Mouse (Mus musculus): ENCODE data around the gene Setd5. TPM values are rescaled to one million over a fixed set of nuclear protein-coding genes. Genes with fewer than 3 reads are reported as not detected.

Gene Setd5
- 10 to 100 TPM; 51.9 to 57.1 TPM for polyA plus RNA-seq (2017; shearing (Covaris generic))

GRCm38 (mm10) chr6:113076686-113077516, at the start of gene Setd5:
Gene Setd5, plus strand, starts transcription at chr6:113077365.

DNA sequence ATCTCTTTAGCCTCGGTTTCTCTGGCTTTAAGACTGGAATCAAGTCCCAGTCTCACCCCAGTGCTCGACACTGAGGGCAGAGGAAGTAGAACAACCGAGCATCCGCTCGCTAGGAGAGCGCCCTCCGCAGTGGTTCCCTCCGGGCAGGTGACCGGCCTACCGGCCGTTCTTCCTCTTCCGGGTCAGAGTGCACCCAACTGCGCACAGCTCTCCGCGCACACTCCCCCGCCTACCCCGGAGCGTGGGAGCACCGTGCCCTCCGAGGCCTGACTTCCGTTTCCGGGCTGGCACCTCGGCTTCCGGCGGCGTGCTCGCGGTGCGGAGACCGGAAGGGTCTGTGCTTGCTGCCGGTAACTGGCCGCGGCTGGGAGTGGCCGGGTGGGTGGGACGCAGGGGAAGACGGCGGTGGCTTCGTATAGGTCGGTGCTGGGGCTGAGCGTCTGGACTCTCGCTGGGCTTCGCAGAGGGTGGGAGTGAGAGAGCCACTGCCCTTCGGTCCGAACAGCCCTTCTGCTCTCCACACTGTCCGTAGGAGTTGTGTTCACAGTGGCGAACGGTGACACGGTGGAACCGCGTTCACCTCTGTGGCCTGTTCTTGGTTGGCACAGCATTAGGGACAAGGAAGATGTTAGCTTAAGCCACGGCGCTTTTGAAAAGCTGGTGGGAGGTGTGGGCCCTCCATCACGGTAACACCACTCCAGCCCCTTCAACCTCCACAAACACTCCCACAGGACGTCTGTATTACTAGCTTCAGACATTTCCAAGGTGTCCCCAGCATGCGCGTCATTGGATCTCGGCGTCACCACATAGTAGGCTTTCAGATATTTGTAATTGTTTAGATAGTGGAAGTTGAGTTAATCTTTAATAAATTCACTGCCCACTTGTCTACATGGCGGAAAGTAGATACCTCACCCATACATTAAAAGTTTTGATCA, 30.9 kb upstream of the Setd5 start, which contains the start of gene Thumpd3:
Gene Thumpd3, plus strand, starts transcription at position 185 of the 935 bp plus-strand sequence.

DNA sequence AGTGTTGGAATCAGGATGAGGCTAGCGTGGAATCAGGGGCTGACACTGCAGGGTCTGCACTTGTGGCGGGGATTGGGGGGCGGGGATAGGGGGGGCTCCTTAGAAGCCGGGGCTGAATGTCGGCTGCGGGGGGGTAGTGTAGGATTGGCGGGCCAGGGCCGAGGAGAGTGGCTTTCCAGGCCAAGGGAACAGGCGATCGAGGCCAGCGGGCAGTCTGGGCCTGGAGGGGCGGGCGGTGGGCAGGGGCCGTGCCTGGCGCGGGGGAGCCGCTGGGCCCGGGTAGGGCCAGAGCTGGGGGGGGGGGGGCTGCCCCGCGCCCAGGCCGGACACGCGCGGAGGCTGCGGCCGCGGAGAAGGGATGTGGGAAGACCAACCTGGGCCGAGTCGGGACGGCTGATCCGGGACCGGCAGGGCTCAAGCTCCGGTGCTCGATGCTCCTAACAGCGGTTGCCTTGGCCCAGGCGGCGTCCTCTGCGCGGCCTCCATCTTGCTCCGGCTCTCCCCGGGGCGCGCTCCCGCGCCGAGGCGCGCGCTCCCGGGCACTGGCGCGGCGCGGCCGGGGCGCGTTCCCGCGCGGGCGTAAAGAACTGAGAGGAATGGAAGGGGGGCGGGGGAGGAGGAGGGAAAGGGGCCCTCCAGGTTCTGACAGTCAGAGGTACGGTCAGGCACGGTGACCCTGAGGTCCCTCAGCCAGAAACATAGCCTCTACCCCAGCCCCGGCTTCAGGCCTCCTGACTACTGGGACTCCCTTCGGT, 117.9 kb downstream of the Setd5 start, which contains the start of gene Lhfpl4:
Gene Lhfpl4, minus strand, starts transcription at position 544 of the 755 bp plus-strand sequence.

Other genes starting within 250 kb of the Setd5 start
- gene Srgap3, start 130.1 kb upstream of the Setd5 start, polyA plus RNA-seq (2017; shearing (Covaris generic)): 1 to 10 TPM; 1.0 to 1.9 TPM
- 10 to 100 TPM; 78.4 to 91.9 TPM for gene Thumpd3, start 31.1 kb upstream of the Setd5 start, polyA plus RNA-seq (2017; shearing (Covaris generic))
- under 1 TPM; 0.41 to 0.58 TPM for gene Lhfpl4, start 118.0 kb downstream of the Setd5 start, polyA plus RNA-seq (2017; shearing (Covaris generic))
- 10 to 100 TPM; 29.7 to 54.1 TPM for gene Mtmr14, start 160.5 kb downstream of the Setd5 start, polyA plus RNA-seq (2017; shearing (Covaris generic))
- gene Cpne9, start 204.9 kb downstream of the Setd5 start, polyA plus RNA-seq (2017; shearing (Covaris generic)): under 1 TPM; 0.11 to 0.31 TPM
- 10 to 100 TPM; 36.5 to 38.2 TPM for gene Brpf1, start 229.8 kb downstream of the Setd5 start, polyA plus RNA-seq (2017; shearing (Covaris generic))
- 10 to 100 TPM; 11.2 to 12.0 TPM for gene Ogg1, start 249.6 kb downstream of the Setd5 start, polyA plus RNA-seq (2017; shearing (Covaris generic))